Mouse (Mus musculus): Measurements from ENCODE around the gene Cntn5.

DNA sequence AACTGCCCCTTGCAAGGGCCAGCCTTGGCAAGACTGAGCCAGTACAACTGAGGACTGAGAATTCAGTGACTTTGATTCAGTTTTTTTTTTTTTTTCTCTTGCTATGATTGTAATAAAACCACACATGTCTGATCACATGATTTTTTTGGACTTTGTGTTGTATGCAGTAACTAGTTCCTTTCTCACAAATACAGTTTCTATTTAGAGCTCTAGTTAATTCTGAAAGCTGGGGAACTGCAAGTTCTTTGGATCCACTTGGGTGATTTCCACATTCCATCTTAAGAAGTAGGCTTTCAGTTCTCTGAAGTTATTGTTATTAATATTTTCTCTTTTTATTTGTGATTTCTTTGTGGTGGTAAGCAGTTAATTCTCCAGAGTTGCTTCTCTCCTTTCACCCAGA is 563.8 kb downstream of the Cntn5 start:
- TF ChIP-seq NANOG (IDR thresholded peaks at IDR 0.05; ENCODE audit: borderline replicate concordance, low read length) (no peak), CTCF (conservative IDR thresholded peaks at IDR 0.05; ENCODE audit: low read length) (no peak)
